Mouse (Mus musculus) embryonic fibroblast, embryonic 13.5 days (primary cell): ENCODE data around the gene Banp.

Experiments
- CTCF ChIP-seq: IDR thresholded peaks from 2 replicates; pipeline ENCODE4 v1.5.1; 2011; ENCODE audit warnings: mild to moderate bottlenecking, control low read depth, low read length, moderate library complexity, borderline replicate concordance; ENCODE audit not compliant: insufficient read depth
- POLR2A ChIP-seq: IDR thresholded peaks from 2 replicates; pipeline ENCODE4 v1.6.1; 2011; ENCODE audit warnings: low read depth, mild to moderate bottlenecking, control low read depth, low read length, moderate library complexity

- TF ChIP-seq POLR2A (no peak), CTCF (no peak)
Observed at GRCm38 (mm10) chr8:121992911-121993310, 43.4 kb downstream of the Banp start.
